In the genomic region with DNA sequence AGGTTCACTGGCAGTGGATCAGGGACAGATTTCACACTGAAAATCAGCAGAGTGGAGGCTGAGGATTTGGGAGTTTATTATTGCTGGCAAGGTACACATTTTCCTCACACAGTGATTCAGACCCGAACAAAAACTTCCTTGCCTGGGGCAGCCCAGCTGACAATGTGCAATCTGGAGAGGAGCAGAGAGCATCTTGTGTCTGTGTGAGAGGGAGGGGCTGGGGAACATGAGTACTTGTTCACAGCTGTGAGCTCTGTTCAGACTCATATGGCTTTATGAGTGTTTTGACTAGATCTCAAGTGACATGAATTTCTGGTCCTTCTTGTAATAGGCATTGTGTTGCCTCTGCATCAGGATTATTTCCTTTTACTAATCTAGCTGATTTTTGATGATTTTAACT, we compare ENCODE assay signal across 18 mouse cellular contexts.
DNase-seq lines count a peak whose midpoint lies in the region; ATAC-seq lines count a peak whose summit lies in the region.
"Had no signal": no experiment of that assay in that cellular context is flagged by ENCODE, and none has a peak within 500 bp of the region (broad histone marks: within the 10 kb centered on the region; RNA-seq: fewer than 3 reads in every experiment).

No protein-coding gene starts in this region.

- no peak overlapping the region for H3K4me3 ChIP-seq in forebrain, embryonic 13.5 days
- no peak overlapping the region for H3K4me3 ChIP-seq in forebrain, embryonic 10.5 days
- H3K4me3 ChIP-seq in midbrain, embryonic 14.5 days (replicated peaks; ENCODE audit: low read depth, low read length) = no peak overlapping the region
- no peak overlapping the region for H3K4me3 ChIP-seq in midbrain, embryonic 11.5 days (ENCODE audit: low read depth, low read length)
- H3K4me3 ChIP-seq in embryonic facial prominence, embryonic 12.5 days = no peak overlapping the region
- H3K4me3 ChIP-seq: embryonic facial prominence, embryonic 15.5 days; heart, adult 2 months; heart, embryonic 15.5 days; intestine, embryonic 15.5 days had no signal

- no peak overlapping the region for H3K4me2 ChIP-seq in forebrain, embryonic 13.5 days
- no peak overlapping the region for H3K4me2 ChIP-seq in midbrain, embryonic 14.5 days (ENCODE audit: low read length)
- no peak overlapping the region for H3K4me2 ChIP-seq in midbrain, embryonic 11.5 days
- no peak overlapping the region for H3K4me2 ChIP-seq in embryonic facial prominence, embryonic 12.5 days (replicated peaks)
- H3K4me2 ChIP-seq: embryonic facial prominence, embryonic 15.5 days; heart, embryonic 15.5 days; intestine, embryonic 15.5 days had no signal

- 67% methylated on average over 1 of the region's 1 CpGs for WGBS in forebrain, embryonic 13.5 days
- 60% methylated on average over 1 of the region's 1 CpGs for WGBS in forebrain, embryonic 10.5 days
- WGBS in midbrain, embryonic 14.5 days = 68% methylated on average over 1 of the region's 1 CpGs
- 85% methylated on average over 1 of the region's 1 CpGs for WGBS in midbrain, embryonic 11.5 days
- WGBS in embryonic facial prominence, embryonic 12.5 days = 24% methylated on average over 1 of the region's 1 CpGs

- H3K27ac ChIP-seq in forebrain, embryonic 13.5 days = no peak overlapping the region
- no peak overlapping the region for H3K27ac ChIP-seq in forebrain, embryonic 10.5 days
- no peak overlapping the region for H3K27ac ChIP-seq in midbrain, embryonic 14.5 days (replicated peaks; ENCODE audit: low read depth, low read length)
- H3K27ac ChIP-seq in midbrain, embryonic 11.5 days (ENCODE audit: low read depth, low read length) = no peak overlapping the region
- no peak overlapping the region for H3K27ac ChIP-seq in embryonic facial prominence, embryonic 12.5 days
- H3K27ac ChIP-seq: embryonic facial prominence, embryonic 15.5 days; heart, adult 2 months; heart, embryonic 15.5 days; intestine, embryonic 15.5 days had no signal

- no peaks in the 10 kb centered on the region for H3K9me3 ChIP-seq in forebrain, embryonic 13.5 days (replicated peaks)
- no peaks in the 10 kb centered on the region for H3K9me3 ChIP-seq in forebrain, embryonic 10.5 days
- no peaks in the 10 kb centered on the region for H3K9me3 ChIP-seq in midbrain, embryonic 14.5 days (ENCODE audit: control insufficient read depth, low read length)
- H3K9me3 ChIP-seq in midbrain, embryonic 11.5 days (ENCODE audit: control insufficient read depth, low read length) = no peaks in the 10 kb centered on the region
- no peaks in the 10 kb centered on the region for H3K9me3 ChIP-seq in embryonic facial prominence, embryonic 12.5 days
- H3K9me3 ChIP-seq: embryonic facial prominence, embryonic 15.5 days; heart, embryonic 15.5 days; intestine, embryonic 15.5 days had no signal

- 0 out of 2 replicates have a peak, but pooled peaks have one; percentile 33 for ATAC-seq in forebrain, embryonic 13.5 days
- no peak for ATAC-seq in midbrain, embryonic 14.5 days (ENCODE audit: low FRiP score, low TSS enrichment)
- no peak for ATAC-seq in midbrain, embryonic 11.5 days (ENCODE audit: low FRiP score)
- peak; percentile 60; the same call in 1 of the 2 replicates for ATAC-seq in embryonic facial prominence, embryonic 12.5 days (ENCODE audit: insufficient number of reproducible peaks, insufficient read depth, low FRiP score, low TSS enrichment)
- no peak for ATAC-seq in megakaryocyte progenitor cell, adult 5-6 weeks (replicated peaks; ENCODE audit: poor library complexity)
- ATAC-seq: activated CD4-positive, CD25-positive, alpha-beta regulatory T cell, adult 4 months; intestine, embryonic 15.5 days had no signal

- H3K9ac ChIP-seq in forebrain, embryonic 13.5 days = no peak overlapping the region
- H3K9ac ChIP-seq in midbrain, embryonic 14.5 days (replicated peaks; ENCODE audit: low read length) = no peak overlapping the region
- no peak overlapping the region for H3K9ac ChIP-seq in midbrain, embryonic 11.5 days (ENCODE audit: low read length)
- no peak overlapping the region for H3K9ac ChIP-seq in embryonic facial prominence, embryonic 12.5 days
- H3K9ac ChIP-seq: embryonic facial prominence, embryonic 15.5 days; heart, embryonic 15.5 days; intestine, embryonic 15.5 days had no signal

- no peak for DNase-seq in forebrain, embryonic 10.5 days (ENCODE audit: extremely low spot score, low spot score)
- peak; percentile 0 for DNase-seq in midbrain, embryonic 14.5 days
- no peak for DNase-seq in midbrain, embryonic 11.5 days (ENCODE audit: low spot score, missing footprints)
- DNase-seq in retina, embryonic 14.5 days (ENCODE audit: low spot score) = peak; percentile 28
- no peak for DNase-seq in right cerebral cortex, postnatal 36 days (ENCODE audit: low spot score in 2 of 2)
- DNase-seq: adrenal gland, postnatal 36 days; cerebellum, adult 9-11 months; gastrocnemius, postnatal 14 days; heart, adult 2 months; lung, adult 18-20 months; spleen, adult 18-20 months had no signal

- no peaks in the 10 kb centered on the region for H3K36me3 ChIP-seq in forebrain, embryonic 13.5 days (ENCODE audit: poor library complexity, severe bottlenecking)
- H3K36me3 ChIP-seq in forebrain, embryonic 10.5 days (replicated peaks) = no peaks in the 10 kb centered on the region
- no peaks in the 10 kb centered on the region for H3K36me3 ChIP-seq in midbrain, embryonic 14.5 days (ENCODE audit: control insufficient read depth, insufficient read depth, low read length)
- H3K36me3 ChIP-seq in midbrain, embryonic 11.5 days (ENCODE audit: control insufficient read depth, insufficient read depth, low read length) = no peaks in the 10 kb centered on the region
- H3K36me3 ChIP-seq in embryonic facial prominence, embryonic 12.5 days = no peaks in the 10 kb centered on the region
- H3K36me3 ChIP-seq: embryonic facial prominence, embryonic 15.5 days; heart, embryonic 15.5 days; intestine, embryonic 15.5 days had no signal

- H3K4me1 ChIP-seq in forebrain, embryonic 13.5 days = no peaks in the 10 kb centered on the region
- no peaks in the 10 kb centered on the region for H3K4me1 ChIP-seq in forebrain, embryonic 10.5 days
- H3K4me1 ChIP-seq in midbrain, embryonic 14.5 days (ENCODE audit: control insufficient read depth, insufficient read depth, low read length) = no peaks in the 10 kb centered on the region
- H3K4me1 ChIP-seq in midbrain, embryonic 11.5 days (ENCODE audit: control insufficient read depth, insufficient read depth, low read length) = no peaks in the 10 kb centered on the region
- H3K4me1 ChIP-seq in embryonic facial prominence, embryonic 12.5 days = no peaks in the 10 kb centered on the region
- H3K4me1 ChIP-seq: embryonic facial prominence, embryonic 15.5 days; heart, embryonic 15.5 days; intestine, embryonic 15.5 days had no signal

- H3K27me3 ChIP-seq in forebrain, embryonic 13.5 days = no peaks in the 10 kb centered on the region
- no peaks in the 10 kb centered on the region for H3K27me3 ChIP-seq in forebrain, embryonic 10.5 days (ENCODE audit: poor library complexity, severe bottlenecking)
- H3K27me3 ChIP-seq in midbrain, embryonic 14.5 days (ENCODE audit: control insufficient read depth, insufficient read depth, low read length) = no peaks in the 10 kb centered on the region
- H3K27me3 ChIP-seq in midbrain, embryonic 11.5 days (ENCODE audit: control insufficient read depth, insufficient read depth, low read length) = no peaks in the 10 kb centered on the region
- H3K27me3 ChIP-seq in embryonic facial prominence, embryonic 12.5 days = no peaks in the 10 kb centered on the region
- H3K27me3 ChIP-seq: embryonic facial prominence, embryonic 15.5 days; heart, embryonic 15.5 days; intestine, embryonic 15.5 days had no signal

Comparison
In these comparisons a context has a peak if more than half of its experiments do, and no peak if none do; other contexts are left out.
1. DNase-seq: peak in midbrain, embryonic 14.5 days (single experiment) and retina, embryonic 14.5 days (single experiment); none in forebrain, embryonic 10.5 days (single experiment), midbrain, embryonic 11.5 days (single experiment) and right cerebral cortex, postnatal 36 days (0 of 2).
2. ATAC-seq: peak in forebrain, embryonic 13.5 days (single experiment) and embryonic facial prominence, embryonic 12.5 days (single experiment); none in midbrain, embryonic 14.5 days (single experiment), midbrain, embryonic 11.5 days (single experiment) and megakaryocyte progenitor cell, adult 5-6 weeks (single experiment).